Mouse (Mus musculus) embryo, embryonic 11.5 days (tissue): ENCODE results near the gene Mgmt.

Experiments
- DNase-seq: peaks from one replicate; pipeline ENCODE4 v3.0.0-alpha.2; 2012; ENCODE audit warnings: low read depth, low spot score

Mgmt gene

DNA sequence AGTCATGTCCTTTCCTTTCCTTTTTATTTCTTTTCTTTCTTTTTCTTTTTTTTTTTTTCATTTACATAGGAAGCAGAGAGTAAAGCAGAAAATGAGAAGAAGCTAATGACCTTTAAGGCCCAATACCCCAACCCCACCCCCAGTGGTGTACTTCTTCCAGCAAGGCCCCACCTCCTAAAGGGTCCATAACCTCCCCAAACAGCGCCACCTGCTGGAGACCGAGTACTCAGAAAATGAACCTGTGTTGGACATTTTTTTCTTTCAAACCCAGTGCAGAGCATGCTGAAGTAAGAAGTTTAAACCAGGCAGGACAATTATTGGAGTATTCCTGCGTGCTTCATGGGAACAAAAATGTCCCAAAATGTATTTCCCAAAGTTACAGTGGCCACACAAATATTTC is 166.1 kb downstream of the Mgmt start:
- DNase-seq, result no peak

GRCm38 (mm10) chr7:137061109-137061508 is 166.7 kb downstream of the Mgmt start:
- DNase-seq, result no peak

DNA sequence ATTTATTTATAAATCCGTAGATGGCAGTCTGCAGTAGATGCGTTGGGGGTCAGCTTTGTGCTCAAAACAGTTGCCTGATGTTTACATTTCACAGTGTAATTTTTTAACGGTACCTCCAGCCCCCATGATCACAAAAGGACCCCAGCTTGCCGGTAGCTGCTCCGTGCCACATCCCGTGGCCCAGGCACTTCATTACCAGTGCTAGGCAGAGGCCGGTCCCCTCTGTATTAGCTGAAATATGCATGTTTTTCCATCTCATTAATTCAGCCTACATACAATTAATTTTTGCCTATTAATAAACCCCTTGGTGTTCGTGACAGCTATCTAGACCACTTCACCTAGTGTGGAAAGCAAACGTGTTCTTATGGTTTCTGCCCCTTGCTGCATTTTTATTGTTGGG is 169.8 kb downstream of the Mgmt start:
- no peak for DNase-seq

- no peak for DNase-seq
These were observed 171.0 kb downstream of the Mgmt start for GRCm38 (mm10) chr7:137065408-137065807.

DNA sequence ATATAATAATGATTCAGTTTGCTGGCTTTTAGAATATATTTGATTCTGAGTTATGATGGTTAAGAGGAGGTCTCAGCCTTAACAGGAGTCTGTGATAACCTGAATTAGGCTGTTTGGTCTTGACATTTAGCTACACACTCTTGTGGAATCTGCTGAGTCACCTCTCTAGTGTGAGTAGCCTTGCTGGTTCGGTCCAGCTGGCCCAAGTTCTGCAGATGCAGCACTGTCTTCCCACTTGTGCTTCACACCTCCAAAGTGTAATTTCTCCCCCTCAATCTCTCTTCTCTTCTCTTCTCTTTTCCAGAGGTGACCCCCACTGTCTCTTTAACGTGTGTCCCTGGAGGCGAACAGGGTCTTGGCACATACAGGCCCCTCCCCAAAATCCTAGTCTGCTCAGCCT is 171.8 kb downstream of the Mgmt start:
- DNase-seq, result no peak

GRCm38 (mm10) chr7:137066997-137067396 is 172.6 kb downstream of the Mgmt start:
- no peak for DNase-seq

- DNase-seq, result no peak
These were observed 173.3 kb downstream of the Mgmt start for GRCm38 (mm10) chr7:137067758-137068157.

- DNase-seq, result no peak
These were observed 174.4 kb downstream of the Mgmt start for GRCm38 (mm10) chr7:137068796-137069195.

GRCm38 (mm10) chr7:137069768-137070167 is 175.4 kb downstream of the Mgmt start:
- no peak for DNase-seq

- no peak for DNase-seq
These were observed 176.9 kb downstream of the Mgmt start for GRCm38 (mm10) chr7:137071346-137071745.

DNA sequence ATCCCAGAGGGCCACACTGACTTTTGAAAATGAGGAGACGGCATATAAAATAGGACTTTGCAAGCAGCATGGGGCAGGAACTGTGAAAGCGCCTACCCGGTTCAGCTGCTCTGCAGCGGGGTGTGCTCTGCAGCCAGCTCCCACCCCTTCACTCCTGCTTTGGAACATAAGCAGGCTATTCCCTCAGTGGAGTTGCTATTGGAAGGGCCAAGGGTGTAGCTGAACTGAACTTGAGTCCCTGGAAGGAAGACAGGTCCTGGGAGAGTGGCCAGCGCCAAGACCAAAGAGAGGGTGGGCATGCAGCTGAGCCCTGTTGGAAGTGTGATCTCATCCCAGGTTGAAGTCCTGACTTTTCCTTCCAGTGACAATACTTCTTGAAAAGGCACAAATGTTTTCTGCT is 179.5 kb downstream of the Mgmt start:
- no peak for DNase-seq

DNA sequence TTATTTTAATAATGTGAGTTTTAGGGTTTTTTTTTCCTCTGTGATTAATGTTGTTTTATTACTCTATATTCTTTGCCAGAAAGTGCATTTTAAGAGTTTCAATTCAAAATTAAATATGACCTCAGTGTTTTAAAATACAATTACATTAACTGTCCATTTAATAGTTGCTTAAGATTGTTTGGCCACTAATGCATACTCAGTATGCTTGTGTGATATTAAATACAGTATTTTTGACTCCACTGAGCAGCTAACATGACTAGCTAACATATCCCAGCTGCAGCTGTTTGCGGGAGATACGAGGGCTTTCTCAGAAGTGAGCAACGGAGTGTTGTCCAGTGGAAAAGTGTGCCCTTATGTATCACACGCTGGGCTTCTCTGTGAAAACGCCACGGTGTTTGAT is 179.9 kb downstream of the Mgmt start:
- no peak for DNase-seq

DNA sequence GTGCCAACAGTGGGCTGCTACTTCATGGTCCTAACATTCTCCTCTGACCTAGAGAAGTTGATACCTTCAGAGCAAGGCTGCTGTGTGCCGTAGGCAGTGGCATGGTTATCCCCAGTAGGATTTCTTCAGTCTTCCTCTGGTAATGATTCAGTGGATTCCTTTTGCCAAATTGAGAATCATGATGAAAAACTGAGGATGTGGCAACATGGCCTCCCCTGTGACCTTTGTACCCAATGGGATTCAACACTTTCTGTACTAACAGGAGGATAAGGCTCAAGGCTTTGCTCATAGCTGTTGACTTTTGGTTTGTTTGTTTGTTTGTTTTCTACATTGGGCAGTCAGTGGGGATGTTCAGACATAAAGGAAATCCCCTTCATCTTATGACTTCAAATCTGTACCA is 180.9 kb downstream of the Mgmt start:
- no peak for DNase-seq

DNA sequence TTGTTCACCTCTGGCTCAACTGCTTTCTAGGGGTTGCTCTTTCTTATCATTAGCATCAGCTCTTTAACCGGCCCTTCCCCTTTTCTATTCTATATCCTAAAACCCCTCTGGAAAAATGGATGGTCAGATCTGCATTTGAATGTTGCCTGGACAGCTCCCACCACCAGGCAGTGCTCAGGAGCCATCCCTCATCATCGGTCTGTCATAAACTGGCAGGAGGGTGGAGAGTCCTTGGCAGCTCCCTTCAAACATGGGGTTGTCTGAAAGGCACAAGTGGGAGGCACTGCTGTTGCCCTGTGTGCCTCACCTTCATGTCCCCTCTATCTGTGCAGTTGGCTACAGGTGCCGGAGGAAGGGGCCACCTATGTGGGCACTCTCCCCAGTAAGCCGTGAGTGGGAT is 185.8 kb downstream of the Mgmt start:
- no peak for DNase-seq

GRCm38 (mm10) chr7:137082171-137082570 is 187.8 kb downstream of the Mgmt start:
- no peak for DNase-seq

GRCm38 (mm10) chr7:137084651-137085050 is 190.2 kb downstream of the Mgmt start:
- no peak for DNase-seq

DNA sequence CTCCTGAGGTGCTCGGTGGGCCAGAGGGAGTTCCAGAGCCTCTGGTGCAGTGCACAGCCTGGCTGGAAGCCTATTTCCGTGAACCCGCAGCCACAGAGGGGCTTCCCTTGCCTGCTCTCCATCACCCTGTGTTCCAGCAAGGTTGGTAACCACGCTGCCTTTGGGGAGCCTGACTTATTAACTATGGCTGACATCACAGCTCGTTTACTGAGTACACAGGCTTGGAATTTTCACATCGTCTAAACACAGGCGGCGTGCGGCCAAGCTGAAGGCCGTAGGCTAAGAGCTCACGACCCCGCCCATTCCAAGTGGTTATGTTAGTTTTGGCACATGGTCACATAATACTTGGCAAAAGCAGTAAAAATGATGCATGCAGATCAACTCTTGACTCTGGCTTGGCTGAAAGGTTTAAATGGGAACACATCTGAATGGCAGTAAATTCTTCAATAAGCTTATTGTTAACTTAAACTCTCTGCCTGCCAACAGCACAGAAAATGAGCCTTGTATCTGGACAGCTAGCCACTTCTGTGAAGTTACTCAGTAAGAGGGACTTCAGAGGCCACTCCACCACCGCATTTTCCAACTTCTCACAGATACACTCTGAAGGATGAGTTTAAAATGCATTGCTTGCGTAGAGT is 191.7 kb downstream of the Mgmt start:
- no peak for DNase-seq

DNA sequence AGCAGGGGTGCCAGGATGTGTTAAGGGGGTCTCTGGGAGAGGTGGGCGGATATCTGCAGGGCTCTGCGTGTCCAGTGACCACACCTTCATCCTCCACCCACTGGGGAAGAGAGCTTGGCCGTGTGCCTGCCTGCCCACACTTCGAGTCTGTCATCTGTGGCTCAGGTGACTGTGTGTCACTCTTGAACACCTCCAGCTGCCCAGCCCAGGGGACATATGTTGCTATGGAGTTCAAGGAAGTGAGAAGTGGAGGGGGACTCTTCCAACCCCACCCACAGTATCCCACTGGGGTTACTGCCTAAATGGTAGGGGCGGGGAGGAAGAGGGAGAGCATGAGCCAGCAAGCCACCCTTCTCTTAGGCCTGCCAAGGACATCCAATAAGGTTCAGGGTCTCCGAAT is 192.7 kb downstream of the Mgmt start:
- no peak for DNase-seq

- DNase-seq, result no peak
These were observed 193.7 kb downstream of the Mgmt start for GRCm38 (mm10) chr7:137088141-137088540.

- no peak for DNase-seq
These were observed 200.1 kb downstream of the Mgmt start for GRCm38 (mm10) chr7:137094551-137094950.

GRCm38 (mm10) chr7:137095702-137096101 is 201.3 kb downstream of the Mgmt start:
- no peak for DNase-seq

- no peak for DNase-seq
These were observed 205.4 kb downstream of the Mgmt start for GRCm38 (mm10) chr7:137099766-137100165.

- DNase-seq, result no peak
These were observed 208.3 kb downstream of the Mgmt start for GRCm38 (mm10) chr7:137102606-137103195.

- DNase-seq, result no peak
These were observed 217.7 kb downstream of the Mgmt start for GRCm38 (mm10) chr7:137112101-137112500.
